Mouse (Mus musculus): Measurements from ENCODE around the gene Zfp385b. TPM values are rescaled to one million over a fixed set of nuclear protein-coding genes. Genes with fewer than 3 reads are reported as not detected.

Zfp385b gene
- polyA plus RNA-seq, 1 experiment from 2014 or later = 6.8 TPM

GRCm38 (mm10) chr2:77543388-77543787 lies 276.1 kb downstream of the Zfp385b start:
- Histone ChIP-seq H3K27me3 (ENCODE audit: insufficient read depth, low read length) (no peaks in the 10 kb centered on the region), H3K27ac (ENCODE audit: low read depth) (peak overlapping the region; percentile 78), H3K9me3 (ENCODE audit: low read length) (no peaks in the 10 kb centered on the region), H3K4me3 (ENCODE audit: low read depth, low read length) (no peak overlapping the region), H3K4me2 (ENCODE audit: low read depth, low read length) (no peak overlapping the region), H3K36me3 (replicated peaks; ENCODE audit: insufficient read depth, low read length) (no peaks in the 10 kb centered on the region), H3K9ac (replicated peaks) (no peak overlapping the region), H3K4me1 (ENCODE audit: insufficient read depth) (peaks cover 23% of the 10 kb centered on the region)
- WGBS (ENCODE audit: insufficient replicate concordance) = 35% methylated on average over 1 of the region's 1 CpGs
- no peak for TF ChIP-seq EP300 (IDR thresholded peaks at IDR 0.05; ENCODE audit: low read depth)
- ATAC-seq = peak; percentile 62
- DNase-seq = no peak

- 10% methylated on average over 2 of the region's 2 CpGs for WGBS (ENCODE audit: insufficient replicate concordance)
- TF ChIP-seq CTCF (IDR thresholded peaks at IDR 0.05; ENCODE audit: low read depth) = no peak
- TF ChIP-seq EP300 (IDR thresholded peaks at IDR 0.05; ENCODE audit: low read depth) = peak; percentile 71
- DNase-seq (peak; percentile 15), ATAC-seq (peak; percentile 93)
- Histone ChIP-seq H3K4me3 (ENCODE audit: low read depth, low read length) (no peak overlapping the region), H3K27ac (ENCODE audit: low read depth) (peak overlapping the region; percentile 78), H3K9ac (replicated peaks) (no peak overlapping the region), H3K9me3 (ENCODE audit: low read length) (no peaks in the 10 kb centered on the region), H3K4me1 (ENCODE audit: insufficient read depth) (peaks cover 23% of the 10 kb centered on the region), H3K27me3 (ENCODE audit: insufficient read depth, low read length) (no peaks in the 10 kb centered on the region), H3K36me3 (replicated peaks; ENCODE audit: insufficient read depth, low read length) (no peaks in the 10 kb centered on the region), H3K4me2 (ENCODE audit: low read depth, low read length) (peak overlapping the region; percentile 38; the same call in 1 of the 2 replicates)
Measured at GRCm38 (mm10) chr2:77542605-77543004, 276.8 kb downstream of the Zfp385b start.

GRCm38 (mm10) chr2:77541681-77542080 lies 277.8 kb downstream of the Zfp385b start:
- no peak overlapping the region for H3K9ac ChIP-seq (replicated peaks)
- no peak overlapping the region for H3K4me2 ChIP-seq (ENCODE audit: low read depth, low read length)
- no peaks in the 10 kb centered on the region for H3K27me3 ChIP-seq (ENCODE audit: insufficient read depth, low read length)
- TF ChIP-seq EP300 (IDR thresholded peaks at IDR 0.05; ENCODE audit: low read depth) (no peak), CTCF (IDR thresholded peaks at IDR 0.05; ENCODE audit: low read depth) (no peak)
- DNase-seq (no peak), ATAC-seq (no peak)
- H3K4me1 ChIP-seq (ENCODE audit: insufficient read depth) = peaks cover 23% of the 10 kb centered on the region
- 90% methylated on average over 4 of the region's 4 CpGs for WGBS (ENCODE audit: insufficient replicate concordance)
- H3K4me3 ChIP-seq (ENCODE audit: low read depth, low read length) = no peak overlapping the region
- no peaks in the 10 kb centered on the region for H3K36me3 ChIP-seq (replicated peaks; ENCODE audit: insufficient read depth, low read length)
- no peaks in the 10 kb centered on the region for H3K9me3 ChIP-seq (ENCODE audit: low read length)
- H3K27ac ChIP-seq (ENCODE audit: low read depth) = peak overlapping the region; percentile 67

GRCm38 (mm10) chr2:77540860-77541259 lies 278.6 kb downstream of the Zfp385b start:
- peaks cover 23% of the 10 kb centered on the region for H3K4me1 ChIP-seq (ENCODE audit: insufficient read depth)
- H3K4me3 ChIP-seq (ENCODE audit: low read depth, low read length) = no peak overlapping the region
- no peak for DNase-seq
- TF ChIP-seq CTCF (IDR thresholded peaks at IDR 0.05; ENCODE audit: low read depth) (no peak), EP300 (IDR thresholded peaks at IDR 0.05; ENCODE audit: low read depth) (peak; percentile 52; the same call in 1 of the 2 replicates)
- H3K27me3 ChIP-seq (ENCODE audit: insufficient read depth, low read length) = no peaks in the 10 kb centered on the region
- no peaks in the 10 kb centered on the region for H3K36me3 ChIP-seq (replicated peaks; ENCODE audit: insufficient read depth, low read length)
- ATAC-seq = peak; percentile 64
- H3K9ac ChIP-seq (replicated peaks) = no peak overlapping the region
- H3K9me3 ChIP-seq (ENCODE audit: low read length) = no peaks in the 10 kb centered on the region
- H3K27ac ChIP-seq (ENCODE audit: low read depth) = peak overlapping the region; percentile 67; the same call in 1 of the 2 replicates
- no peak overlapping the region for H3K4me2 ChIP-seq (ENCODE audit: low read depth, low read length)
- WGBS (ENCODE audit: insufficient replicate concordance) = 38% methylated on average over 3 of the region's 3 CpGs

GRCm38 (mm10) chr2:77536556-77536955 lies 282.9 kb downstream of the Zfp385b start:
- Histone ChIP-seq H3K4me3 (ENCODE audit: low read depth, low read length) (no peak overlapping the region), H3K27ac (ENCODE audit: low read depth) (no peak overlapping the region), H3K27me3 (ENCODE audit: insufficient read depth, low read length) (no peaks in the 10 kb centered on the region), H3K4me2 (ENCODE audit: low read depth, low read length) (no peak overlapping the region), H3K9me3 (ENCODE audit: low read length) (no peaks in the 10 kb centered on the region), H3K9ac (replicated peaks) (no peak overlapping the region), H3K36me3 (replicated peaks; ENCODE audit: insufficient read depth, low read length) (no peaks in the 10 kb centered on the region), H3K4me1 (ENCODE audit: insufficient read depth) (peaks cover 10% of the 10 kb centered on the region)
- TF ChIP-seq CTCF (IDR thresholded peaks at IDR 0.05; ENCODE audit: low read depth) (no peak), EP300 (IDR thresholded peaks at IDR 0.05; ENCODE audit: low read depth) (no peak)
- DNase-seq (no peak), ATAC-seq (no peak)
- 65% methylated on average over 3 of the region's 3 CpGs for WGBS (ENCODE audit: insufficient replicate concordance)

- no peak overlapping the region for H3K9ac ChIP-seq (replicated peaks)
- ATAC-seq (no peak), DNase-seq (no peak)
- H3K4me2 ChIP-seq (ENCODE audit: low read depth, low read length) = no peak overlapping the region
- no peak overlapping the region for H3K4me3 ChIP-seq (ENCODE audit: low read depth, low read length)
- H3K4me1 ChIP-seq (ENCODE audit: insufficient read depth) = no peaks in the 10 kb centered on the region
- WGBS (ENCODE audit: insufficient replicate concordance) = 71% methylated on average over 7 of the region's 7 CpGs
- no peaks in the 10 kb centered on the region for H3K36me3 ChIP-seq (replicated peaks; ENCODE audit: insufficient read depth, low read length)
- no peaks in the 10 kb centered on the region for H3K27me3 ChIP-seq (ENCODE audit: insufficient read depth, low read length)
- no peaks in the 10 kb centered on the region for H3K9me3 ChIP-seq (ENCODE audit: low read length)
- TF ChIP-seq CTCF (IDR thresholded peaks at IDR 0.05; ENCODE audit: low read depth) (no peak), EP300 (IDR thresholded peaks at IDR 0.05; ENCODE audit: low read depth) (no peak)
- no peak overlapping the region for H3K27ac ChIP-seq (ENCODE audit: low read depth)
Measured at GRCm38 (mm10) chr2:77528079-77528752, 291.2 kb downstream of the Zfp385b start.

Measured in liver, postnatal 0 days (tissue).